Mouse (Mus musculus) kidney, postnatal 14 days (tissue): ENCODE data around the gene S1pr5.
"Not testable (repeated sequence)": the region's sequence is repeated elsewhere in the genome, so short reads cannot be mapped to it uniquely, and the experiment has no call there.

Experiments
- DNase-seq: peaks from one replicate; pipeline ENCODE4 v3.0.0; 2022; ENCODE audit warnings: mixed read lengths

Gene S1pr5

DNA sequence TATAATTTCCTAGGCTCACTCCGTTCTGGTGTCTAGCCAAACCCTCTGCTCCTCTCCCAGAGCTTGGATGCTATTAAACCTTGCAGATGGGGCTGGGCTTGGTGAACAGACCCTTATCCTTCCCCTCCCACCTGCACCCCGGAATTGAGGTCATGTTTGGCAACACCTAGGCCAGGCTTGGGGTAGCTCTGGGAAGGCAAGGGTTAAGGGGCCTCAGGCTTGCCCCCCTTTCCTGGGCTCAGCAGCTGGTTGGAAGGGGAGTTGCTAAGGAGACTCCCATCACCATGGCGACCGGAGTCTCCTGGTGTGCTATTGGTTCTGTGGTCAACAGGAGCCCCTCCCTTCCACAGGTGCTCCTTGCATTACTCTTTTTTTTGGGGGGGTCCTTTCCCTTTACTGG lies 50.3 kb downstream of the S1pr5 start:
- no peak for DNase-seq

GRCm38 (mm10) chr9:21196521-21197433 lies 51.5 kb downstream of the S1pr5 start:
- DNase-seq, result no peak

- not testable (repeated sequence) for DNase-seq
Measured at GRCm38 (mm10) chr9:21195736-21196505, 52.3 kb downstream of the S1pr5 start.

GRCm38 (mm10) chr9:21194787-21195493 lies 53.3 kb downstream of the S1pr5 start:
- DNase-seq, result no peak

DNA sequence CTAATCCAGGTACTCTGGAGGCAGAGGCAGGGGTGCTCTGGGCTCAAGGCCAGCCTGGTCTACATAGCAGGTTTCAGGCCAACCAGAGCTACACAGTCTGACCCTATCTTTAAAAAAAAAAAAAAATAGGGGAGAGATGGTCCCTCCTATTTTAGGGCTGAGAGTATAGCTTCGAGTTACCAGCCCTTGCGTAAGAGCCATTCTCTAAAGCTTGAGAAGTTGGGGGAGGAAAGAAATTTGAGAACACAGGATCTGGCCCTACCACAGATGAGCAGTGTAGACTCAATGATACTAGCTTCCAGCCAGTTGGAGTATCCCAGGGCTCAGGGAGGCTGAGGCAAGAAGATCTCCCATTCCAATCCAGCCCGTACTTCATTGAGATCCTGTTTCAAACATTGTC lies 54.5 kb downstream of the S1pr5 start:
- DNase-seq, result no peak
